Mouse (Mus musculus) CH12.LX (cell line): Measurements from ENCODE around the gene Mfap3. TPM values are rescaled to one million over a fixed set of nuclear protein-coding genes. Genes with fewer than 3 reads are reported as not detected.

ENCODE experiments used
- DNase-seq: peaks from one replicate; pipeline ENCODE4 v3.0.0-alpha.2; 2013; ENCODE audit errors: extremely low read depth
- H3K27ac ChIP-seq: 2 replicates; pipeline ENCODE4 v1.5.1; 2012; ENCODE audit warnings: low read depth, mild to moderate bottlenecking, control low read depth, moderate library complexity; ENCODE audit not compliant: insufficient read depth
- H3K27me3 ChIP-seq: replicated peaks from 2 replicates; pipeline ENCODE3; 2012; ENCODE audit warnings: inconsistent platforms
- H3K36me3 ChIP-seq, 2 experiments: replicated peaks in 1 of 2; 2 replicates each; pipeline versions ENCODE3 to v1.6.1; 2012; ENCODE audit warnings: inconsistent platforms in 1 of 2, low read length in 1 of 2, mild to moderate bottlenecking in 1 of 2, mixed read lengths in 1 of 2, moderate library complexity in 1 of 2; ENCODE audit not compliant: control insufficient read depth in 1 of 2, insufficient read depth in 1 of 2
- H3K4me1 ChIP-seq, 2 experiments: 2 replicates each; pipeline ENCODE4 v1.6.1; 2012; ENCODE audit warnings: inconsistent platforms in 1 of 2, moderate library complexity in 1 of 2; ENCODE audit not compliant: insufficient read depth in 2 of 2, control insufficient read depth in 1 of 2
- H3K4me2 ChIP-seq: 2 replicates; pipeline ENCODE4 v1.6.1; 2012; ENCODE audit warnings: low read depth, mild to moderate bottlenecking, control low read depth; ENCODE audit not compliant: poor library complexity, insufficient read depth, severe bottlenecking
- H3K4me3 ChIP-seq, 3 experiments: fragments of 150-350 bp in 1 of 3; sonication (generic) in 1 of 3; replicated peaks in 1 of 3; 2 replicates each; pipeline versions ENCODE3 to v1.5.1; 2011 to 2012; ENCODE audit warnings: low read depth in 2 of 3, low read length in 2 of 3, mild to moderate bottlenecking in 2 of 3, moderate library complexity in 2 of 3, control low read depth in 1 of 3, improper control_type of control experiment in 1 of 3, inconsistent platforms in 1 of 3, mixed read lengths in 1 of 3; ENCODE audit not compliant: poor library complexity in 1 of 3
- H3K79me2 ChIP-seq: replicated peaks from 2 replicates; pipeline ENCODE4 v1.6.1; 2012; ENCODE audit warnings: mild to moderate bottlenecking, moderate library complexity; ENCODE audit not compliant: control insufficient read depth, poor library complexity, insufficient read depth, severe bottlenecking; ENCODE audit errors: extremely low read depth
- H3K9ac ChIP-seq: 2 replicates; pipeline ENCODE4 v1.6.1; 2012; ENCODE audit warnings: low read depth, mild to moderate bottlenecking, control low read depth, moderate library complexity; ENCODE audit not compliant: insufficient read depth
- H3K9me3 ChIP-seq: replicated peaks from 2 replicates; pipeline ENCODE3; 2012; ENCODE audit warnings: low read length, inconsistent platforms, mixed read lengths
- BHLHE40 ChIP-seq: IDR thresholded peaks from 2 replicates; pipeline ENCODE4 v1.6.1; 2011; ENCODE audit warnings: mild to moderate bottlenecking, low read depth, low read length, improper control_type of control experiment
- CTCF ChIP-seq, 2 experiments: IDR thresholded peaks in 1 of 2; conservative IDR thresholded peaks in 1 of 2; 2 replicates each; pipeline ENCODE4 v1.5.1; 2011 to 2012; ENCODE audit warnings: low read depth in 2 of 2, low read length in 2 of 2, improper control_type of control experiment in 1 of 2, inconsistent platforms in 1 of 2, mild to moderate bottlenecking in 1 of 2, moderate library complexity in 1 of 2
- EP300 ChIP-seq: IDR thresholded peaks from 2 replicates; pipeline ENCODE4 v1.6.1; 2011; ENCODE audit warnings: low read length, improper control_type of control experiment
- JUND ChIP-seq: conservative IDR thresholded peaks from 2 replicates; pipeline ENCODE4 v1.6.1; 2011; ENCODE audit warnings: low read depth, low read length, improper control_type of control experiment
- KAT2A ChIP-seq: IDR thresholded peaks from 2 replicates; pipeline ENCODE4 v1.6.1; 2012; ENCODE audit warnings: low read length, improper control_type of control experiment, inconsistent platforms; ENCODE audit not compliant: insufficient replicate concordance
- MEF2A ChIP-seq: IDR thresholded peaks from 2 replicates; pipeline ENCODE4 v1.6.1; 2014; ENCODE audit warnings: low read depth, mild to moderate bottlenecking, inconsistent platforms, low read length, improper control_type of control experiment, borderline replicate concordance
- MYC ChIP-seq: IDR thresholded peaks from 2 replicates; pipeline ENCODE4 v1.6.1; 2011; ENCODE audit warnings: low read depth, mild to moderate bottlenecking, improper control_type of control experiment, low read length
- POLR2A ChIP-seq: IDR thresholded peaks from 2 replicates; pipeline ENCODE4 v1.6.1; 2011; ENCODE audit warnings: low read depth, mild to moderate bottlenecking, improper control_type of control experiment, low read length
- RAD21 ChIP-seq: IDR thresholded peaks from 2 replicates; pipeline ENCODE4 v1.6.1; 2011; ENCODE audit warnings: low read depth, mild to moderate bottlenecking, low read length, improper control_type of control experiment, moderate library complexity
- SIN3A ChIP-seq: IDR thresholded peaks from 2 replicates; pipeline ENCODE4 v1.6.1; 2012; ENCODE audit warnings: low read length, improper control_type of control experiment, inconsistent platforms
- SMC3 ChIP-seq: IDR thresholded peaks from 2 replicates; pipeline ENCODE4 v1.6.1; 2011; ENCODE audit warnings: low read depth, low read length, improper control_type of control experiment
- USF2 ChIP-seq: conservative IDR thresholded peaks from 2 replicates; pipeline ENCODE4 v1.6.1; 2011; ENCODE audit warnings: low read depth, low read length, improper control_type of control experiment
- ZMIZ1 ChIP-seq: IDR thresholded peaks from 2 replicates; pipeline ENCODE4 v1.6.1; 2012; ENCODE audit warnings: low read depth, mild to moderate bottlenecking, inconsistent platforms, low read length, improper control_type of control experiment
- dilution Hi-C: fragments of 300-500 bp; cut with MboI; formaldehyde crosslinking; loops from 2 replicates; pipeline ENCODE4 v1.14.3; 2020; ENCODE audit warnings: low sequenced_read_pairs; ENCODE audit not compliant: extremely low pct_unique_long_range_greater_than_20kb, extremely low pct_ligation_motif_present
- in situ Hi-C: fragments of 300-500 bp; cut with MboI; formaldehyde crosslinking; loops from 3 replicates; pipeline ENCODE4 v1.14.3; 2019; ENCODE audit warnings: low sequenced_read_pairs, low pct_ligation_motif_present, low pct_unique_long_range_greater_than_20kb, mixed read lengths
- polyA plus RNA-seq: library from polyadenylated mRNA; unstranded; fragments of >175 nt; gene quantifications from 2 replicates; pipeline ENCODE4 v1.2.1, GENCODE M21; 2012; ENCODE audit warnings: low read depth; ENCODE audit not compliant: insufficient read length
- total RNA-seq, 2 experiments: library from RNA; depleted of rRNA; stranded (reverse); fragments of 300-350 nt in 1 of 2; fragments of >200 nt in 1 of 2; gene quantifications; 2 replicates each; pipeline ENCODE4 v1.2.3; 2012 to 2014

Gene Mfap3
- total and polyA plus RNA-seq, 3 experiments, result 22.6 to 32.2 (median 27.0) TPM

GRCm38 (mm10) chr11:57468706-57469105, 49.8 kb upstream of the Mfap3 start:
- Histone ChIP-seq H3K9ac (no peak overlapping the region), H3K9me3 (peaks cover 10% of the 10 kb centered on the region), H3K27ac (no peak overlapping the region), H3K79me2 (no peaks in the 10 kb centered on the region), H3K4me1 (no peaks in the 10 kb centered on the region), H3K4me2 (no peak overlapping the region), H3K4me3 (no peak overlapping the region), H3K36me3 (no peaks in the 10 kb centered on the region), H3K27me3 (peaks cover 50% of the 10 kb centered on the region)
- dilution Hi-C loops (no loop called here), in situ Hi-C loops (loop anchor here (25.0 kb wide), 1 partner anchor 1331 kb away; no protein-coding TSS in a partner anchor)
- peak; percentile 39 to 43 for TF ChIP-seq CTCF (conservative IDR thresholded peaks at IDR 0.05 in 1 of 2, IDR thresholded peaks at IDR 0.05 in 1 of 2; ENCODE audit: low read depth in 2 of 2, low read length in 2 of 2)
- no peak for TF ChIP-seq EP300
- no peak for DNase-seq

- TF ChIP-seq JUND, result no peak
- TF ChIP-seq KAT2A, result no peak
- TF ChIP-seq SIN3A, result no peak
- no peak for TF ChIP-seq MYC
- TF ChIP-seq, all 38 proteins: peak for 0
- in situ Hi-C loops (loop anchor here (10.0 to 25.0 kb wide), 2 partner anchors 315 to 1333 kb away; no protein-coding TSS in a partner anchor), dilution Hi-C loops (no loop called here)
- Histone ChIP-seq H3K27me3 (peaks cover 53% of the 10 kb centered on the region), H3K36me3 (no peaks in the 10 kb centered on the region), H3K27ac (no peak overlapping the region), H3K9ac (no peak overlapping the region), H3K9me3 (peaks cover 10% of the 10 kb centered on the region), H3K4me3 (no peak overlapping the region), H3K4me1 (no peaks in the 10 kb centered on the region), H3K4me2 (no peak overlapping the region), H3K79me2 (no peaks in the 10 kb centered on the region)
- DNase-seq, result no peak
Measured at GRCm38 (mm10) chr11:57470056-57470455, 48.4 kb upstream of the Mfap3 start.

- H3K4me1 ChIP-seq, result no peaks in the 10 kb centered on the region
- H3K79me2 ChIP-seq, result no peaks in the 10 kb centered on the region
- in situ Hi-C loops, result loop anchor here (10.0 to 25.0 kb wide), 2 partner anchors 314 to 1334 kb away; no protein-coding TSS in a partner anchor
- TF ChIP-seq USF2, result no peak
- no peak for TF ChIP-seq POLR2A
- TF ChIP-seq BHLHE40, result no peak
- TF ChIP-seq ZMIZ1, result no peak
- TF ChIP-seq SMC3, result no peak
- TF ChIP-seq MEF2A, result no peak
- no peak for TF ChIP-seq RAD21
- no peak for DNase-seq
- no peak overlapping the region for H3K9ac ChIP-seq
- H3K4me2 ChIP-seq, result no peak overlapping the region
- no peaks in the 10 kb centered on the region for H3K36me3 ChIP-seq
- H3K27me3 ChIP-seq, result peaks cover 53% of the 10 kb centered on the region
- peaks cover 10% of the 10 kb centered on the region for H3K9me3 ChIP-seq
- no peak overlapping the region for H3K27ac ChIP-seq
- dilution Hi-C loops, result no loop called here
- H3K4me3 ChIP-seq, result no peak overlapping the region
Measured at GRCm38 (mm10) chr11:57470979-57471378, 47.5 kb upstream of the Mfap3 start.
